Mouse (Mus musculus): ENCODE measurements around the gene Abl2. TPM values are rescaled to one million over a fixed set of nuclear protein-coding genes. Genes with fewer than 3 reads are reported as not detected.

Gene Abl2
- polyA plus RNA-seq, 1 experiment from 2014 or later, result 4.2 TPM

DNA sequence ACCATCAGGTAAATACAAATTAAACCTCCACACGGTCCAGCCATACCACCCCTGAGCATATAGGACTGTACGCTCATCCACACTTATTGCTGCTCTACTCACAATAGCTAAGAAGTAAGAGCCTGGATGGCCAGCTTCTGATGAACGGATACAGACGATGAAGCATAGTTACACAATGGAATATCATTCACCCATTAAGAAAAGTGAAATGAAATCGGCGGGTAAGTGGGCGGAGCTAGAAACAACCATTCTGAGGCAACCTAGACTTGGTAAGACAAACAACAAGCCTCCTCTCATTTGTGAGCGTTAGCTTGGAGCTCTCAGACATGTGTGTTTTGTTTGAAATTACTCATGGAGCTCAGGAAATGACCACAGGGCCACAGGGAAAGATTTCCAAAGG lies 107.2 kb downstream of the Abl2 start:
- no peak overlapping the region for H3K4me3 ChIP-seq (ENCODE audit: control insufficient read depth in 1 of 2, insufficient read depth in 1 of 2, low read depth in 1 of 2, low read length in 2 of 2)
- H3K9me3 ChIP-seq (ENCODE audit: control insufficient read depth, low read length), result no peaks in the 10 kb centered on the region
- peaks cover 14 to 21% of the 10 kb centered on the region in 2 experiments; a peak in 3 of 4 replicates for H3K4me1 ChIP-seq (ENCODE audit: control insufficient read depth in 2 of 2, insufficient read depth in 2 of 2, low read length in 2 of 2)
- ATAC-seq (ENCODE audit: insufficient number of reproducible peaks, insufficient read depth, low FRiP score, low read depth), result no peak
- H3K27ac ChIP-seq (replicated peaks in 1 of 2; ENCODE audit: control insufficient read depth in 1 of 2, insufficient read depth in 1 of 2, low read depth in 2 of 2, low read length in 2 of 2), result no peak overlapping the region
- no peak overlapping the region for H3K4me2 ChIP-seq (ENCODE audit: low read length)
- 91% methylated on average over 8 of the region's 8 CpGs for WGBS
- H3K36me3 ChIP-seq (ENCODE audit: control insufficient read depth, insufficient read depth, low read length), result no peaks in the 10 kb centered on the region
- H3K27me3 ChIP-seq (ENCODE audit: control insufficient read depth, insufficient read depth, low read length), result no peaks in the 10 kb centered on the region
- H3K9ac ChIP-seq (ENCODE audit: low read length), result no peak overlapping the region

DNA sequence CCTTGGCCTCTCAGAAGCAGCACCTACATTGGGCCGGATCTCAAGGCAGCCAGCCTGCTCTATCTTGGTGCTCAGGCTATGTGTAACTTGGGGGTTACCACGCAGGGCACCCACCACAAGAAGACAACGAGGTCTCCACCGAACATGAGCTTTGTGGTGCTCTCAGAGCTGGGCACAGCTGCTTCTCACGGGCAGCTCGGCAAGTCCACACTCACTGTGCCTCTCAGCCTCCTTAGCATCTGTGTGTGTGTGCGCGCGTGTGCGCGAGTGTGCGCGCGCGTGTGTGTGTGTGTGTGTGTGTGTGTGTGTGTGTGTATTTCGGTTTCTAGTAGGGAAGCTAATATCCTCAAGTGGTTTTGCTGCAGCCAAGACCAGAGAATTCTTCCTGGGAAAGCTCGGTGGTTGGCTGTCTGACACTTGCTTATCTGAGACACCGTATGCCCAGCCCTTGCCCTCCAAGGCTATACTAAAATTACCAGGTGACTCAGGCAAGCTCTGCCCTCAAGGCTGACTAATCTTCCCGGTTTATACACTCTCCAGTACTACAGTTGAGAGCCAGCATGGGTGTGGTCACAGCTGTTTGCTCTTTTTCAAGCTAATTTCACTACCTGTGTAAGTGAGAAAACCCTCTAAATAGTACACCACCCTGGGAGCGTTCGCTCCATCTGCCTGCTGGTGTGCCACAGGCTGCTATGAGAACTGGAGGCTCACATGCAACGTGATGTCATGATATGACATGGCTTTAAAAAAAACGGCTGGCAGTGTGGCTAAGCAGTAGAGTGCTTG lies 108.7 kb downstream of the Abl2 start:
- ATAC-seq (ENCODE audit: insufficient number of reproducible peaks, insufficient read depth, low FRiP score, low read depth), result peak; percentile 72
- no peaks in the 10 kb centered on the region for H3K9me3 ChIP-seq (ENCODE audit: control insufficient read depth, low read length)
- WGBS, result 63% methylated on average over 23 of the region's 23 CpGs
- H3K4me2 ChIP-seq (ENCODE audit: low read length), result peak overlapping the region; percentile 24
- no peak overlapping the region for H3K9ac ChIP-seq (ENCODE audit: low read length)
- H3K4me1 ChIP-seq (ENCODE audit: control insufficient read depth in 2 of 2, insufficient read depth in 2 of 2, low read length in 2 of 2), result peaks cover 14 to 21% of the 10 kb centered on the region in 2 experiments; a peak in 3 of 4 replicates
- no peak overlapping the region for H3K4me3 ChIP-seq (ENCODE audit: control insufficient read depth in 1 of 2, insufficient read depth in 1 of 2, low read depth in 1 of 2, low read length in 2 of 2)
- H3K27ac ChIP-seq (replicated peaks in 1 of 2; ENCODE audit: control insufficient read depth in 1 of 2, insufficient read depth in 1 of 2, low read depth in 2 of 2, low read length in 2 of 2), result peak overlapping the region; percentile 32 to 67; a peak in 3 of 4 replicates
- H3K36me3 ChIP-seq (ENCODE audit: control insufficient read depth, insufficient read depth, low read length), result no peaks in the 10 kb centered on the region
- no peaks in the 10 kb centered on the region for H3K27me3 ChIP-seq (ENCODE audit: control insufficient read depth, insufficient read depth, low read length)

DNA sequence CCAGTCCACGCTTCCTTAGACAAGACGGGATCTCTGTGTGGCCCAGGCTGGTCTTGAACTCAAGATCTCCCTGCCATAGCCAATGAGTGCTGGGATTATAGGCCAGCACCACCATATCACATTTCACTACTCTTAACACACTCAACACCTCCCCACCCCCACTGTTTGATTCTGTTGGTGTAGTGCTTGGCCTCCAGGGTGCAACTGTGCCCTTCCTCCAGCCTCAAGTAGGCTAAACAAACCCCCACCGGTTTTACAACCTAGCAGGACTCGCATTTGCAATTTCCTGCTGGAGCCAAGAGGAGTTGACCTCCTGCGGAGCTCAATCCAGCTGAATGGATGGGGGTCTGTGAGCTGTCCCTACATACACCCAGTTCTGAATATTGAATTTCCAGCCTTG lies 110.0 kb downstream of the Abl2 start:
- Histone ChIP-seq H3K9me3 (ENCODE audit: control insufficient read depth, low read length) (no peaks in the 10 kb centered on the region), H3K27ac (replicated peaks in 1 of 2; ENCODE audit: control insufficient read depth in 1 of 2, insufficient read depth in 1 of 2, low read depth in 2 of 2, low read length in 2 of 2) (no peak overlapping the region), H3K4me2 (ENCODE audit: low read length) (no peak overlapping the region), H3K4me1 (ENCODE audit: control insufficient read depth in 2 of 2, insufficient read depth in 2 of 2, low read length in 2 of 2) (peaks cover 18 to 25% of the 10 kb centered on the region in 2 experiments; a peak in 3 of 4 replicates), H3K9ac (ENCODE audit: low read length) (no peak overlapping the region), H3K4me3 (ENCODE audit: control insufficient read depth in 1 of 2, insufficient read depth in 1 of 2, low read depth in 1 of 2, low read length in 2 of 2) (no peak overlapping the region), H3K36me3 (ENCODE audit: control insufficient read depth, insufficient read depth, low read length) (no peaks in the 10 kb centered on the region), H3K27me3 (ENCODE audit: control insufficient read depth, insufficient read depth, low read length) (no peaks in the 10 kb centered on the region)
- no peak for ATAC-seq (ENCODE audit: insufficient number of reproducible peaks, insufficient read depth, low FRiP score, low read depth)
- WGBS, result 30% methylated on average over 5 of the region's 5 CpGs

GRCm38 (mm10) chr1:156669208-156669983 lies 110.8 kb downstream of the Abl2 start:
- Histone ChIP-seq H3K36me3 (ENCODE audit: control insufficient read depth, insufficient read depth, low read length) (no peaks in the 10 kb centered on the region), H3K27ac (replicated peaks in 1 of 2; ENCODE audit: control insufficient read depth in 1 of 2, insufficient read depth in 1 of 2, low read depth in 2 of 2, low read length in 2 of 2) (no peak overlapping the region), H3K9ac (ENCODE audit: low read length) (no peak overlapping the region), H3K27me3 (ENCODE audit: control insufficient read depth, insufficient read depth, low read length) (no peaks in the 10 kb centered on the region), H3K4me1 (ENCODE audit: control insufficient read depth in 2 of 2, insufficient read depth in 2 of 2, low read length in 2 of 2) (peaks cover 18 to 25% of the 10 kb centered on the region in 2 experiments; a peak in 3 of 4 replicates), H3K9me3 (ENCODE audit: control insufficient read depth, low read length) (no peaks in the 10 kb centered on the region), H3K4me3 (ENCODE audit: control insufficient read depth in 1 of 2, insufficient read depth in 1 of 2, low read depth in 1 of 2, low read length in 2 of 2) (no peak overlapping the region), H3K4me2 (ENCODE audit: low read length) (no peak overlapping the region)
- ATAC-seq (ENCODE audit: insufficient number of reproducible peaks, insufficient read depth, low FRiP score, low read depth), result no peak
- 44% methylated on average over 11 of the region's 11 CpGs for WGBS

- H3K4me2 ChIP-seq (ENCODE audit: low read length), result no peak overlapping the region
- H3K9me3 ChIP-seq (ENCODE audit: control insufficient read depth, low read length), result no peaks in the 10 kb centered on the region
- no peaks in the 10 kb centered on the region for H3K36me3 ChIP-seq (ENCODE audit: control insufficient read depth, insufficient read depth, low read length)
- no peak overlapping the region for H3K4me3 ChIP-seq (ENCODE audit: control insufficient read depth in 1 of 2, insufficient read depth in 1 of 2, low read depth in 1 of 2, low read length in 2 of 2)
- no peaks in the 10 kb centered on the region for H3K27me3 ChIP-seq (ENCODE audit: control insufficient read depth, insufficient read depth, low read length)
- WGBS, result 82% methylated on average over 3 of the region's 3 CpGs
- peaks cover 15 to 25% of the 10 kb centered on the region in 2 experiments; a peak in 3 of 4 replicates for H3K4me1 ChIP-seq (ENCODE audit: control insufficient read depth in 2 of 2, insufficient read depth in 2 of 2, low read length in 2 of 2)
- H3K9ac ChIP-seq (ENCODE audit: low read length), result no peak overlapping the region
- ATAC-seq (ENCODE audit: insufficient number of reproducible peaks, insufficient read depth, low FRiP score, low read depth), result no peak
- no peak overlapping the region for H3K27ac ChIP-seq (replicated peaks in 1 of 2; ENCODE audit: control insufficient read depth in 1 of 2, insufficient read depth in 1 of 2, low read depth in 2 of 2, low read length in 2 of 2)
Observed at GRCm38 (mm10) chr1:156671921-156672320, 113.3 kb downstream of the Abl2 start.

DNA sequence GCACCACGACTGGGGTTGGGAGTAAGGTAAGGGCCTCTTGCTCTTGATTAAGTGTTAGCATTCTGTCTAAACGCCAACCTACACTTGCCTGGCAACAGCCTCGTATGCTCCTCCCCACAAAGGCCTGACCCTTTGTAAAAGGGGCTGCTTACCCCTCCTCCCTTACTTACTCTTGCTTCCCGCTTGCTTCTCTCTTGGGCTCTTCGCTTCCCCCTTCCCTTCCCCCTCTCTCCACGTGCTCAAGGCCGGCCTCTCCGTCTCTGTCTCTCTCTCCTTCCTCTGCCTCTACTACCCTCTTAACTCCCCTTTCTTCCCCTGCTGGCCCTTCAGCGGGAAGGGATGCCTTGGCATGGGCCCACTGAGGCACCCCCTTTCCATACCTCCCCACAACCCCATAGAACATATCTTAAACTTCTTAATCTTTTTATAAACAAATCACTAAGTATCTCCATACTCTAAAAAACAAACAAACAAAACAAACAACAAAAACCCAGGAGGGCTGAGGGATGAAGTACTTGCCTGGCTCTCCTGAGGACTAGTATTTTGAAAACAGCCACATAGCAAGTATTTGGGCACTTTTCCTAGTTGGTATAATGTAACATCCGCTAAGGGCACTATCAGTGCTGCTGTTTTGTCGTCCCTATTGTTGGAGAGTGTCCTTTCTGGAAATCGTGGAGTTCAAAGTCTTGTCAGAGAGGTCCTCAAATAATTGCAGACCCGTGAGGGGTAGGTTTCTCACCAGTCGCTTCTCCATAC lies 114.3 kb downstream of the Abl2 start:
- no peak for ATAC-seq (ENCODE audit: insufficient number of reproducible peaks, insufficient read depth, low FRiP score, low read depth)
- Histone ChIP-seq H3K4me2 (ENCODE audit: low read length) (peak overlapping the region; percentile 95), H3K9ac (ENCODE audit: low read length) (peak overlapping the region; percentile 78), H3K36me3 (ENCODE audit: control insufficient read depth, insufficient read depth, low read length) (no peaks in the 10 kb centered on the region), H3K9me3 (ENCODE audit: control insufficient read depth, low read length) (no peaks in the 10 kb centered on the region), H3K4me1 (ENCODE audit: control insufficient read depth in 2 of 2, insufficient read depth in 2 of 2, low read length in 2 of 2) (peaks cover 7 to 15% of the 10 kb centered on the region in 2 experiments; a peak in 3 of 4 replicates), H3K27ac (replicated peaks in 1 of 2; ENCODE audit: control insufficient read depth in 1 of 2, insufficient read depth in 1 of 2, low read depth in 2 of 2, low read length in 2 of 2) (peak overlapping the region in 1 of 2 experiments; percentile 12; a peak in 1 of 4 replicates), H3K27me3 (ENCODE audit: control insufficient read depth, insufficient read depth, low read length) (no peaks in the 10 kb centered on the region), H3K4me3 (ENCODE audit: control insufficient read depth in 1 of 2, insufficient read depth in 1 of 2, low read depth in 1 of 2, low read length in 2 of 2) (peak overlapping the region; percentile 64 to 71)
- WGBS, result 18% methylated on average over 14 of the region's 14 CpGs

All from heart, embryonic 14.5 days (tissue).